27 mouse cellular contexts compared by ENCODE assay signal in the genomic region with DNA sequence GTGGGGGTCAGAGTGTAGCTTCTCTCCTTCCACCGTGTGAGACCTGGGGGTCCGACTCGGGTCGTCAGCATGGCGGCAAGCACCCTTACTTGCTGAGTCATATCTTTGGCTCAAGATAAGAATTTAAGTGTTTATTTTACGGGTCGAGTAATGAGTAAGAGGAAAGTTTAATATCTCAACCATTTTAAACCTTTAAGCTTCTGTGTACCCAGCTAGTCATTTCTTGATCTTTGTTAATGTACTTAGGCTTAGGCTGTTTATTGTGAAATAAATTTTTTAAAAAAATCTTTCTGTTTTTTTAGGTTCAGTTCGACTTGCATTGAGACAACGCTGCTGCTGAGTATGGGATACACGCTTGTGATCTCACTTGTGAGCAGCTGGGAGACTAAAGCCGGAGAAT. TPM values are rescaled to one million over a fixed set of nuclear protein-coding genes. Genes with fewer than 3 reads are reported as not detected.
DNase-seq lines count a peak whose midpoint lies in the region; ATAC-seq and TF ChIP-seq lines count a peak whose summit lies in the region.
"Had no signal": no experiment of that assay in that cellular context is flagged by ENCODE, and none has a peak within 500 bp of the region (broad histone marks: within the 10 kb centered on the region; RNA-seq: fewer than 3 reads in every experiment).

No protein-coding gene starts in this region.

- H3K27me3 ChIP-seq in lung, embryonic 15.5 days: no peaks in the 10 kb centered on the region
- peaks cover 5 to 7% of the 10 kb centered on the region in 2 experiments; a peak in 2 of 4 replicates for H3K27me3 ChIP-seq in MEL (ENCODE audit: control insufficient read depth in 1 of 2, insufficient read depth in 2 of 2, low read length in 2 of 2)
- no peaks in the 10 kb centered on the region for H3K27me3 ChIP-seq in myocyte (ENCODE audit: control insufficient read depth, insufficient read depth, insufficient read length)
- H3K27me3 ChIP-seq: embryonic facial prominence, embryonic 13.5 days; forebrain, embryonic 13.5 days had no signal

- H3K4me3 ChIP-seq in lung, embryonic 15.5 days: no peak overlapping the region
- peak overlapping the region; percentile 46 to 56 for H3K4me3 ChIP-seq in MEL (ENCODE audit: control insufficient read depth in 1 of 2, insufficient read depth in 1 of 2, low read depth in 2 of 2, low read length in 2 of 2)
- no peak overlapping the region for H3K4me3 ChIP-seq in myocyte
- H3K4me3 ChIP-seq: embryonic facial prominence, embryonic 10.5 days; embryonic facial prominence, embryonic 13.5 days; forebrain, embryonic 10.5 days; forebrain, embryonic 13.5 days; gastrocnemius, adult 2 months; heart, adult 2 months; heart, embryonic 10.5 days; heart, embryonic 13.5 days had no signal

- no peaks in the 10 kb centered on the region for H3K79me2 ChIP-seq in MEL (ENCODE audit: control insufficient read depth, insufficient read depth, low read length, poor library complexity)
- no peaks in the 10 kb centered on the region for H3K79me2 ChIP-seq in myocyte (ENCODE audit: control insufficient read depth, insufficient read depth)

- H3K4me1 ChIP-seq in lung, embryonic 15.5 days: peaks cover 49% of the 10 kb centered on the region
- H3K4me1 ChIP-seq in MEL (ENCODE audit: control insufficient read depth in 1 of 2, insufficient read depth in 2 of 2, low read length in 2 of 2): peaks cover 5 to 14% of the 10 kb centered on the region in 2 experiments; a peak in 3 of 4 replicates
- H3K4me1 ChIP-seq: forebrain, embryonic 10.5 days; forebrain, embryonic 13.5 days had no signal

- TF ChIP-seq CTCF in MEL (IDR thresholded peaks at IDR 0.05 in 2 of 3, conservative IDR thresholded peaks at IDR 0.05 in 1 of 3; ENCODE audit: control insufficient read depth in 1 of 3, insufficient read depth in 1 of 3, low read depth in 2 of 3, low read length in 3 of 3, poor library complexity in 1 of 3, severe bottlenecking in 1 of 3): no peak

- H3ac ChIP-seq in myocyte (ENCODE audit: control insufficient read depth, insufficient read length): no peak overlapping the region

- no peak for TF ChIP-seq RAD21 in MEL (IDR thresholded peaks at IDR 0.05; ENCODE audit: low read depth, low read length)

- H3K9ac ChIP-seq in lung, embryonic 15.5 days: no peak overlapping the region
- peak overlapping the region; percentile 53 for H3K9ac ChIP-seq in MEL (ENCODE audit: control insufficient read depth, low read depth, low read length, poor library complexity, severe bottlenecking)
- H3K9ac ChIP-seq: embryonic facial prominence, embryonic 13.5 days; forebrain, embryonic 13.5 days; heart, embryonic 13.5 days; hindbrain, embryonic 14.5 days had no signal

- no peak for TF ChIP-seq EP300 in MEL (IDR thresholded peaks at IDR 0.05; ENCODE audit: low read depth in 1 of 2, low read length in 2 of 2)

- peak overlapping the region; percentile 12; the same call in 1 of the 2 replicates for H3K27ac ChIP-seq in lung, embryonic 15.5 days
- H3K27ac ChIP-seq in MEL (ENCODE audit: control insufficient read depth, low read depth, low read length): no peak overlapping the region
- H3K27ac ChIP-seq: embryonic facial prominence, embryonic 10.5 days; embryonic facial prominence, embryonic 13.5 days; forebrain, embryonic 10.5 days; forebrain, embryonic 13.5 days; gastrocnemius, adult 2 months; heart, adult 2 months; heart, embryonic 10.5 days; heart, embryonic 13.5 days; hindbrain, embryonic 14.5 days; hindbrain, postnatal 0 days had no signal

- no peak overlapping the region for H3K4me2 ChIP-seq in lung, embryonic 15.5 days
- H3K4me2 ChIP-seq in myocyte (ENCODE audit: low read depth): peak overlapping the region; percentile 60
- H3K4me2 ChIP-seq: embryonic facial prominence, embryonic 13.5 days; forebrain, embryonic 13.5 days; heart, embryonic 13.5 days; hindbrain, embryonic 14.5 days had no signal

- WGBS in lung, embryonic 15.5 days: 39% methylated on average over 11 of the region's 11 CpGs

- DNase-seq in lung, postnatal 25 days (ENCODE audit: low spot score): no peak
- DNase-seq in MEL (ENCODE audit: low read depth, low spot score): peak; percentile 45
- DNase-seq in testis, postnatal 14 days (ENCODE audit: low spot score): no peak
- DNase-seq: adrenal gland, adult 8-10 months; adrenal gland, postnatal 25 days; cerebellum, adult 11-12 months; cerebellum, adult 8-10 months; cerebellum, postnatal 10 days; cerebellum, postnatal 36 days; embryo, embryonic 11 days; gastrocnemius, postnatal 25 days; heart, postnatal 4 days had no signal

- no peak for TF ChIP-seq POLR2A in MEL (IDR thresholded peaks at IDR 0.05; ENCODE audit: control insufficient read depth in 1 of 2, insufficient read depth in 1 of 2, low read depth in 1 of 2, low read length in 2 of 2, poor library complexity in 1 of 2)
- TF ChIP-seq POLR2A in myocyte (IDR thresholded peaks at IDR 0.05; ENCODE audit: insufficient read length, low read depth): no peak

- H3K9me3 ChIP-seq in lung, embryonic 15.5 days: no peaks in the 10 kb centered on the region
- H3K9me3 ChIP-seq in MEL (replicated peaks; ENCODE audit: insufficient read depth, low read length): no peaks in the 10 kb centered on the region
- H3K9me3 ChIP-seq: embryonic facial prominence, embryonic 10.5 days; embryonic facial prominence, embryonic 13.5 days; forebrain, embryonic 10.5 days; forebrain, embryonic 13.5 days; heart, embryonic 10.5 days; heart, embryonic 13.5 days had no signal

- ATAC-seq in lung, embryonic 15.5 days (ENCODE audit: borderline replicate concordance, extremely low read depth, low FRiP score, low TSS enrichment): no peak
- no peak for ATAC-seq in CD4-positive, CD25-positive, alpha-beta regulatory T cell, adult 4 months
- ATAC-seq in inflammation-experienced regulatory T-cells, adult 6 months: no peak
- ATAC-seq: forebrain, embryonic 13.5 days; forebrain, embryonic 16.5 days; hindbrain, postnatal 0 days had no signal

- H3K36me3 ChIP-seq in lung, embryonic 15.5 days: no peaks in the 10 kb centered on the region
- H3K36me3 ChIP-seq in MEL (ENCODE audit: control insufficient read depth in 1 of 2, insufficient read depth in 2 of 2, low read length in 2 of 2) (peaks cover 0 to 8% of the 10 kb centered on the region in 2 experiments; a peak in 2 of 4 replicates), myocyte (ENCODE audit: control insufficient read depth, insufficient read depth) (no peaks in the 10 kb centered on the region)
- H3K36me3 ChIP-seq: embryonic facial prominence, embryonic 10.5 days; embryonic facial prominence, embryonic 13.5 days; forebrain, embryonic 10.5 days; heart, embryonic 10.5 days; heart, embryonic 13.5 days had no signal

TF ChIP-seq in MEL, 35 proteins besides CTCF, POLR2A, EP300 and RAD21:
- TF ChIP-seq GABPA (IDR thresholded peaks at IDR 0.05; ENCODE audit: low read depth, low read length) (peak; percentile 15; the same call in 1 of the 2 replicates), MEF2A (IDR thresholded peaks at IDR 0.05; ENCODE audit: extremely low read depth, insufficient replicate concordance, low read depth, low read length, poor library complexity, severe bottlenecking) (no peak), GATA1 (IDR thresholded peaks at IDR 0.05; ENCODE audit: low read depth, low read length) (peak; percentile 39; the same call in 1 of the 2 replicates)

TF ChIP-seq in myocyte, 11 proteins besides CTCF, POLR2A, EP300 and RAD21:
- TF ChIP-seq POLR2AphosphoS2 (IDR thresholded peaks at IDR 0.05; ENCODE audit: insufficient read length, low read depth) (no peak), MYOD1 (IDR thresholded peaks at IDR 0.05; ENCODE audit: control insufficient read depth in 1 of 3, insufficient read length in 2 of 3, low read depth in 2 of 3) (no peak), TCF12 (IDR thresholded peaks at IDR 0.05; ENCODE audit: insufficient read depth, poor library complexity, severe bottlenecking) (no peak), E2F4 (IDR thresholded peaks at IDR 0.05; ENCODE audit: insufficient read depth) (no peak), CEBPB (IDR thresholded peaks at IDR 0.05; ENCODE audit: insufficient read depth, poor library complexity, severe bottlenecking) (no peak), TCF3 (IDR thresholded peaks at IDR 0.05; ENCODE audit: insufficient read length, low read depth) (no peak)

RNA-seq across cellular contexts. Expression of a gene that starts 54.0 kb away (rescaled TPM):
- 35.1 and 36.6 TPM in 2 replicates for polyA plus RNA-seq in lung, embryonic 15.5 days (2015; fragmentation: Nextera tagmentation; extraction: Ambion mirVana)
- 44.6 and 44.7 TPM in 2 replicates for total RNA-seq in MEL (2012; rRNA removed)
- polyA plus RNA-seq in MEL (2012; ENCODE audit: insufficient read depth in 1 of 2, insufficient read length in 2 of 2, low read depth in 1 of 2, low replicate concordance in 2 of 2, missing spikeins in 1 of 2) (10 to 100 TPM in 1 of 2 experiments, not detected in 1; 42.3 TPM), myocyte (2012; fragmentation: generic; extraction: Trizol) (8.5 TPM)
- polyA plus RNA-seq in CD4-positive, CD25-positive, alpha-beta regulatory T cell, adult 4 months (2017; shearing (Covaris generic)): 100 to 1,000 TPM; 541 to 576 TPM
- polyA plus RNA-seq in inflammation-experienced regulatory T-cells, adult 6 months (2017; shearing (Covaris generic)): 100 to 1,000 TPM in 2 of 3 experiments, 10 to 100 TPM in 1; 53.2 to 448 (median 275) TPM

Comparison
In these comparisons a context has a peak if more than half of its experiments do, and no peak if none do; other contexts are left out.
1. H3K4me3 ChIP-seq: peak in MEL (2 of 2); none in lung, embryonic 15.5 days (single experiment) and myocyte (single experiment).